Mouse (Mus musculus) embryonic stem cell, embryonic (primary cell): ENCODE data around the gene Gm11213.

Experiments used
- CTCF ChIA-PET, 4 experiments: fragments of 300-600 bp in 2 of 4; fragments of 350-600 bp in 2 of 4; sonication (Branson Sonifier 250); formaldehyde crosslinking; loops; one replicate each; lab custom pipeline; 2022; ENCODE audit warnings: inconsistent platforms in 2 of 4; lab: Charles Lee
- POLR2A ChIA-PET, 4 experiments: fragments of 300-600 bp in 2 of 4; fragments of 350-600 bp in 2 of 4; sonication (Branson Sonifier 250); formaldehyde crosslinking; loops; one replicate each; lab custom pipeline; 2022; ENCODE audit warnings: antibody characterized with exemption in 4 of 4, inconsistent platforms in 1 of 4; lab: Charles Lee

Gm11213 gene

GRCm38 (mm10) chr4:63589987-63590386 lies 15.1 kb downstream of the Gm11213 start:
- ChIA-PET CTCF (no interaction called here), POLR2A (no interaction called here)

GRCm38 (mm10) chr4:63586240-63586639 lies 18.8 kb downstream of the Gm11213 start:
- CTCF ChIA-PET = no interaction called here
- POLR2A ChIA-PET = interaction anchor here in 1 of 4 experiments (0.7 kb wide), 1 partner anchor 42 kb away, joined by 3 read pairs; no protein-coding TSS in a partner anchor

GRCm38 (mm10) chr4:63585216-63585615 lies 19.8 kb downstream of the Gm11213 start:
- ChIA-PET CTCF (no interaction called here), POLR2A (no interaction called here)

- CTCF ChIA-PET = no interaction called here
- POLR2A ChIA-PET = no interaction called here
These were observed 22.5 kb downstream of the Gm11213 start for GRCm38 (mm10) chr4:63582580-63582979.

GRCm38 (mm10) chr4:63580078-63580477 lies 25.0 kb downstream of the Gm11213 start:
- ChIA-PET CTCF (interaction anchor here in 1 of 4 experiments (0.5 to 0.6 kb wide), 2 partner anchors 671 to 1219 kb away, joined by 3 read pairs; no protein-coding TSS in a partner anchor), POLR2A (interaction anchor here in 2 of 4 experiments (0.7 to 2.4 kb wide), 8 partner anchors 9 to 824 kb away, joined by 3 to 5 read pairs (median 4); partner anchors contain the start of genes Atp6v1g1 (in 1 of the 2) and Tmem268 (in 1 of the 2))

- CTCF ChIA-PET = no interaction called here
- POLR2A ChIA-PET = interaction anchor here in 2 of 4 experiments (1.4 to 2.4 kb wide), 5 partner anchors 9 to 169 kb away, joined by 4 to 5 read pairs (median 4); partner anchors contain the start of gene Atp6v1g1 (in 1 of the 2)
These were observed 25.4 kb downstream of the Gm11213 start for GRCm38 (mm10) chr4:63579649-63580048.

- POLR2A ChIA-PET = interaction anchor here in 1 of 4 experiments (1.4 to 3.4 kb wide), 2 partner anchors 13 to 15 kb away, joined by 5 to 11 read pairs; partner anchors contain the start of gene Tmem268
- CTCF ChIA-PET = no interaction called here
These were observed 32.4 kb downstream of the Gm11213 start for GRCm38 (mm10) chr4:63572621-63573020.

- POLR2A ChIA-PET = interaction anchor here in 2 of 4 experiments (1.2 to 3.4 kb wide), 2 partner anchors 10 kb away, joined by 4 to 11 read pairs; no protein-coding TSS in a partner anchor
- CTCF ChIA-PET = interaction anchor here in 1 of 4 experiments (0.7 kb wide), 1 partner anchor 148 kb away, joined by 4 read pairs; no protein-coding TSS in a partner anchor
These were observed 34.8 kb downstream of the Gm11213 start for GRCm38 (mm10) chr4:63570208-63570781.

GRCm38 (mm10) chr4:63569322-63569721 lies 35.7 kb downstream of the Gm11213 start:
- ChIA-PET POLR2A (interaction anchor here in 1 of 4 experiments (1.6 kb wide), 1 partner anchor 11 kb away, joined by 7 read pairs; the partner anchor contains the start of gene Tmem268), CTCF (no interaction called here)

- ChIA-PET POLR2A (interaction anchor here in 2 of 4 experiments (0.8 to 1.6 kb wide), 2 partner anchors 9 to 72 kb away, joined by 3 to 7 read pairs; partner anchors contain the start of genes Tmem268 (in 1 of the 2) and Whrn (in 1 of the 2)), CTCF (no interaction called here)
These were observed 37.2 kb downstream of the Gm11213 start for GRCm38 (mm10) chr4:63567712-63568390.

- CTCF ChIA-PET = no interaction called here
These were observed 42.3 kb downstream of the Gm11213 start for GRCm38 (mm10) chr4:63562742-63563141.

GRCm38 (mm10) chr4:63561861-63562675 lies 43.0 kb downstream of the Gm11213 start:
- ChIA-PET POLR2A (interaction anchor here in 3 of 4 experiments (0.5 to 12.4 kb wide), 4 partner anchors 15 to 1085 kb away, joined by 3 to 127 read pairs (median 5); partner anchors contain the start of genes Atp6v1g1 (in 2 of the 3), 4933430I17Rik (in 1 of the 3) and Pole3 (in 1 of the 3)), CTCF (no interaction called here)

More at GRCm38 (mm10) chr4:63562742-63563141, 42.3 kb downstream of the Gm11213 start:
- POLR2A ChIA-PET = interaction anchor here (0.5 to 12.4 kb wide), 4 partner anchors 16 to 1086 kb away, joined by 3 to 127 read pairs (median 5); partner anchors contain the start of gene Atp6v1g1 (in 2 of the 4)

- POLR2A ChIA-PET = interaction anchor here in 3 of 4 experiments (0.9 to 12.4 kb wide), 8 partner anchors 9 to 66 kb away, joined by 3 to 127 read pairs (median 8); partner anchors contain the start of gene Atp6v1g1 (in 3 of the 3)
- CTCF ChIA-PET = interaction anchor here in 2 of 4 experiments (0.6 to 1.9 kb wide), 3 partner anchors 144 to 192 kb away, joined by 3 to 5 read pairs (median 3); no protein-coding TSS in a partner anchor
These were observed 45.0 kb downstream of the Gm11213 start for GRCm38 (mm10) chr4:63560079-63560478.

GRCm38 (mm10) chr4:63559127-63559697 lies 45.8 kb downstream of the Gm11213 start:
- POLR2A ChIA-PET = interaction anchor here in 3 of 4 experiments (0.6 to 12.4 kb wide), 19 partner anchors 10 to 168 kb away, joined by 3 to 127 read pairs (median 4); partner anchors contain the start of genes Atp6v1g1 (in 3 of the 3) and Whrn (in 1 of the 3)
- CTCF ChIA-PET = interaction anchor here in 2 of 4 experiments (0.6 to 1.9 kb wide), 3 partner anchors 143 to 191 kb away, joined by 3 to 5 read pairs (median 3); no protein-coding TSS in a partner anchor

- POLR2A ChIA-PET = interaction anchor here (0.6 to 12.4 kb wide), 32 partner anchors 9 to 1198 kb away, joined by 3 to 127 read pairs (median 4); partner anchors contain the start of genes Atp6v1g1 (in 4 of the 4), Fkbp15 (in 1 of the 4), Slc31a1 (in 1 of the 4) and Whrn (in 1 of the 4)
- CTCF ChIA-PET = interaction anchor here in 1 of 4 experiments (1.9 kb wide), 1 partner anchor 190 kb away, joined by 5 read pairs; no protein-coding TSS in a partner anchor
These were observed 46.5 kb downstream of the Gm11213 start, which contains the start of gene Tmem268 for GRCm38 (mm10) chr4:63558407-63559081. Tmem268 (plus strand) TSS chr4:63558781.
